Comparison of ENCODE assay signal across 20 mouse cellular contexts in genomic region chr16:28905567-28906289, GRCm38 (mm10). TPM values are rescaled to one million over a fixed set of nuclear protein-coding genes. Genes with fewer than 3 reads are reported as not detected.
DNase-seq lines count a peak whose midpoint lies in the region; ATAC-seq and TF ChIP-seq lines count a peak whose summit lies in the region.
"Had no signal": no experiment of that assay in that cellular context is flagged by ENCODE, and none has a peak within 500 bp of the region (broad histone marks: within the 10 kb centered on the region; RNA-seq: fewer than 3 reads in every experiment).

No protein-coding gene starts in this region.

- peak; percentile 72 for DNase-seq in kidney, adult 11 months
- DNase-seq in adipocyte (ENCODE audit: low spot score) = peak; percentile 25
- no peak for DNase-seq in kidney, postnatal 0 days (ENCODE audit: low spot score)
- no peak for DNase-seq in adrenal gland, postnatal 36 days
- DNase-seq in layer of hippocampus, postnatal 14 days (ENCODE audit: low spot score in 2 of 2) = no peak
- DNase-seq in layer of hippocampus, adult 8-10 months (ENCODE audit: low spot score in 2 of 2) = no peak
- DNase-seq: adrenal gland, adult 8-10 months; cerebellum, adult 18-20 months; cerebellum, postnatal 36 days; heart, postnatal 10 days; retina, postnatal 1 day; right cerebral cortex, postnatal 4 days had no signal

- H3K4me3 ChIP-seq in kidney, embryonic 14.5 days (ENCODE audit: low read length) = no peak overlapping the region
- no peak overlapping the region for H3K4me3 ChIP-seq in kidney, postnatal 0 days (replicated peaks; ENCODE audit: low read depth, low read length)
- H3K4me3 ChIP-seq in liver, embryonic 16.5 days (ENCODE audit: low read depth, low read length) = no peak overlapping the region
- H3K4me3 ChIP-seq: forebrain, embryonic 12.5 days; midbrain, embryonic 15.5 days had no signal

- ATAC-seq in kidney, embryonic 14.5 days (ENCODE audit: low FRiP score, low TSS enrichment) = no peak
- ATAC-seq in kidney, postnatal 0 days (replicated peaks; ENCODE audit: low FRiP score, low read depth) = peak; percentile 80
- ATAC-seq in liver, embryonic 16.5 days (ENCODE audit: low read depth) = peak; percentile 62
- ATAC-seq: midbrain, embryonic 15.5 days had no signal

- no peaks in the 10 kb centered on the region for H3K9me3 ChIP-seq in kidney, embryonic 14.5 days (ENCODE audit: control insufficient read depth, low read length)
- no peaks in the 10 kb centered on the region for H3K9me3 ChIP-seq in kidney, postnatal 0 days (replicated peaks; ENCODE audit: low read length)
- no peaks in the 10 kb centered on the region for H3K9me3 ChIP-seq in liver, embryonic 16.5 days (replicated peaks; ENCODE audit: control insufficient read depth, low read length)
- H3K9me3 ChIP-seq: forebrain, embryonic 12.5 days; midbrain, embryonic 15.5 days had no signal

- H3K9ac ChIP-seq in kidney, embryonic 14.5 days (ENCODE audit: low read depth, low read length) = no peak overlapping the region
- H3K9ac ChIP-seq in kidney, postnatal 0 days (ENCODE audit: low read depth, low read length) = no peak overlapping the region
- no peak overlapping the region for H3K9ac ChIP-seq in liver, embryonic 16.5 days (ENCODE audit: low read depth, low read length)
- H3K9ac ChIP-seq: forebrain, embryonic 12.5 days; hindbrain, embryonic 14.5 days; lung, embryonic 14.5 days; midbrain, embryonic 15.5 days had no signal

- no peaks in the 10 kb centered on the region; the same call in 1 of the 2 replicates for H3K4me1 ChIP-seq in kidney, embryonic 14.5 days (ENCODE audit: control insufficient read depth, insufficient read depth, low read length)
- 0 out of 2 replicates have a peak, but pooled peaks cover 3% of the 10 kb centered on the region for H3K4me1 ChIP-seq in kidney, postnatal 0 days (replicated peaks; ENCODE audit: insufficient read depth, low read length)
- H3K4me1 ChIP-seq in liver, embryonic 16.5 days (ENCODE audit: control insufficient read depth, low read depth, low read length) = no peaks in the 10 kb centered on the region; the same call in 1 of the 2 replicates

- H3K4me2 ChIP-seq in kidney, embryonic 14.5 days (replicated peaks; ENCODE audit: low read depth, low read length) = no peak overlapping the region
- no peak overlapping the region for H3K4me2 ChIP-seq in kidney, postnatal 0 days (ENCODE audit: low read length)
- 0 out of 2 replicates have a peak overlapping the region, but pooled peaks have one; percentile 15 for H3K4me2 ChIP-seq in liver, embryonic 16.5 days (ENCODE audit: low read depth, low read length)
- H3K4me2 ChIP-seq: forebrain, embryonic 12.5 days; hindbrain, embryonic 14.5 days; lung, embryonic 14.5 days; midbrain, embryonic 15.5 days had no signal

- H3K27me3 ChIP-seq in kidney, embryonic 14.5 days (ENCODE audit: control insufficient read depth, insufficient read depth, low read length) = no peaks in the 10 kb centered on the region
- no peaks in the 10 kb centered on the region for H3K27me3 ChIP-seq in kidney, postnatal 0 days (ENCODE audit: insufficient read depth, low read length)
- no peaks in the 10 kb centered on the region for H3K27me3 ChIP-seq in liver, embryonic 16.5 days (ENCODE audit: control insufficient read depth, insufficient read depth, low read depth, low read length)
- H3K27me3 ChIP-seq: CH12.LX; forebrain, embryonic 12.5 days; midbrain, embryonic 15.5 days had no signal

- 81% methylated on average over 11 of the region's 11 CpGs for WGBS in kidney, embryonic 14.5 days
- WGBS in kidney, postnatal 0 days = 76% methylated on average over 11 of the region's 11 CpGs
- WGBS in liver, embryonic 16.5 days (ENCODE audit: insufficient replicate concordance) = 58% methylated on average over 11 of the region's 11 CpGs

- H3K27ac ChIP-seq in kidney, embryonic 14.5 days (ENCODE audit: low read depth, low read length) = no peak overlapping the region
- peak overlapping the region; percentile 28; the same call in 1 of the 2 replicates for H3K27ac ChIP-seq in kidney, postnatal 0 days
- H3K27ac ChIP-seq in liver, embryonic 16.5 days (ENCODE audit: low read length) = peak overlapping the region; percentile 29; the same call in 1 of the 2 replicates
- H3K27ac ChIP-seq: forebrain, embryonic 12.5 days; hindbrain, embryonic 14.5 days; midbrain, embryonic 15.5 days had no signal

- no peaks in the 10 kb centered on the region for H3K36me3 ChIP-seq in kidney, embryonic 14.5 days (ENCODE audit: control insufficient read depth, insufficient read depth, low read length)
- no peaks in the 10 kb centered on the region for H3K36me3 ChIP-seq in kidney, postnatal 0 days (ENCODE audit: insufficient read depth, low read length)
- no peaks in the 10 kb centered on the region for H3K36me3 ChIP-seq in liver, embryonic 16.5 days (ENCODE audit: control insufficient read depth, insufficient read depth)
- H3K36me3 ChIP-seq: forebrain, embryonic 12.5 days; midbrain, embryonic 15.5 days had no signal

- TF ChIP-seq CTCF in kidney, postnatal 0 days (IDR thresholded peaks at IDR 0.05; ENCODE audit: low read depth) = no peak

RNA-seq across cellular contexts. Expression of gene Mb21d2, which starts 23.7 kb away (rescaled TPM):
- 6.3 and 9.4 TPM in 2 replicates for polyA plus RNA-seq in kidney, embryonic 14.5 days (2014; fragmentation: Nextera tagmentation; extraction: Ambion mirVana)
- 6.4 and 6.9 TPM in 2 replicates for polyA plus RNA-seq in kidney, postnatal 0 days (2015; fragmentation: Nextera tagmentation; extraction: Ambion mirVana)
- 1.5 and 1.6 TPM in 2 replicates for polyA plus RNA-seq in liver, embryonic 16.5 days (2015; fragmentation: Nextera tagmentation; extraction: Ambion mirVana)
- 10 to 100 TPM; 12.2 to 14.4 TPM for total RNA-seq in adrenal gland, postnatal 36 days (2021)
- 10 to 100 TPM; 33.5 to 37.5 TPM for total RNA-seq in layer of hippocampus, postnatal 14 days (2021)
- 10 to 100 TPM; 18.7 to 21.4 (median 20.9) TPM for total RNA-seq in layer of hippocampus, adult 8-10 months (2022)
- total RNA-seq: CH12.LX; megakaryocyte, adult 5-6 weeks had no signal

Comparison
In these comparisons a context has a peak if more than half of its experiments do, and no peak if none do; other contexts are left out.
1. DNase-seq: peak in kidney, adult 11 months (single experiment) and adipocyte (single experiment); none in kidney, postnatal 0 days (single experiment), adrenal gland, postnatal 36 days (0 of 2), layer of hippocampus, postnatal 14 days (0 of 2) and layer of hippocampus, adult 8-10 months (0 of 2).